Mouse (Mus musculus) testis, adult 2 months (tissue): Measurements from ENCODE around the gene Kif1c. TPM values are rescaled to one million over a fixed set of nuclear protein-coding genes. Genes with fewer than 3 reads are reported as not detected.

Source experiments
- H3K27ac ChIP-seq: fragments of 200-500 bp; 2 replicates; pipeline ENCODE4 v1.5.1; 2012; ENCODE audit warnings: low read depth, low read length; ENCODE audit not compliant: control insufficient read depth, insufficient read depth
- H3K27me3 ChIP-seq: fragments of 200-500 bp; 2 replicates; pipeline ENCODE4 v1.6.1; 2012; ENCODE audit warnings: mild to moderate bottlenecking, low read length, moderate library complexity; ENCODE audit not compliant: control insufficient read depth, insufficient read depth
- H3K36me3 ChIP-seq: fragments of 200-500 bp; 2 replicates; pipeline ENCODE4 v1.6.1; 2012; ENCODE audit warnings: mild to moderate bottlenecking, low read length; ENCODE audit not compliant: control insufficient read depth, insufficient read depth
- H3K4me1 ChIP-seq: fragments of 200-500 bp; 2 replicates; pipeline ENCODE4 v1.6.1; 2012; ENCODE audit warnings: low read length; ENCODE audit not compliant: control insufficient read depth, insufficient read depth
- H3K4me3 ChIP-seq: fragments of 200-500 bp; 2 replicates; pipeline ENCODE4 v1.5.1; 2012; ENCODE audit warnings: low read depth, mild to moderate bottlenecking, low read length, moderate library complexity, mixed read lengths; ENCODE audit not compliant: control insufficient read depth
- CTCF ChIP-seq: fragments of 200-500 bp; IDR thresholded peaks from 2 replicates; pipeline ENCODE4 v1.5.1; 2012; ENCODE audit warnings: low read depth, mild to moderate bottlenecking, inconsistent platforms, low read length, moderate library complexity; ENCODE audit not compliant: control insufficient read depth, insufficient read depth, insufficient replicate concordance
- POLR2A ChIP-seq: fragments of 200-500 bp; IDR thresholded peaks from 2 replicates; pipeline ENCODE4 v1.6.1; 2012; ENCODE audit warnings: low read depth, mild to moderate bottlenecking, inconsistent platforms, low read length, moderate library complexity; ENCODE audit not compliant: control insufficient read depth
- polyA plus RNA-seq: library from polyadenylated mRNA; depleted of rRNA; stranded (reverse); fragments of >200 nt; gene quantifications from 2 replicates; pipeline ENCODE4 v1.2.3, GENCODE M21; 2012

The Kif1c gene
- polyA plus RNA-seq, 1 experiment: 5.7 TPM

GRCm38 (mm10) chr11:70686901-70687566 is 13.3 kb upstream of the Kif1c start:
- H3K27ac ChIP-seq: no peak overlapping the region
- peaks cover 9% of the 10 kb centered on the region for H3K4me1 ChIP-seq
- no peaks in the 10 kb centered on the region; the same call in 1 of the 2 replicates for H3K36me3 ChIP-seq
- TF ChIP-seq POLR2A (no peak), CTCF (no peak)
- H3K4me3 ChIP-seq: peak overlapping the region; percentile 84
- no peaks in the 10 kb centered on the region for H3K27me3 ChIP-seq

GRCm38 (mm10) chr11:70687601-70688199 is 12.6 kb upstream of the Kif1c start, which contains the start of gene Camta2:
Gene Camta2, minus strand, starts transcription at chr11:70688105.
- H3K4me1 ChIP-seq: peaks cover 9% of the 10 kb centered on the region
- no peaks in the 10 kb centered on the region for H3K27me3 ChIP-seq
- no peaks in the 10 kb centered on the region; the same call in 1 of the 2 replicates for H3K36me3 ChIP-seq
- peak within 1 kb of the TSS; percentile 84 for H3K4me3 ChIP-seq
- peak within 1 kb of the TSS; percentile 30 for H3K27ac ChIP-seq
- no peak for TF ChIP-seq CTCF
- peak; percentile 43 for TF ChIP-seq POLR2A

DNA sequence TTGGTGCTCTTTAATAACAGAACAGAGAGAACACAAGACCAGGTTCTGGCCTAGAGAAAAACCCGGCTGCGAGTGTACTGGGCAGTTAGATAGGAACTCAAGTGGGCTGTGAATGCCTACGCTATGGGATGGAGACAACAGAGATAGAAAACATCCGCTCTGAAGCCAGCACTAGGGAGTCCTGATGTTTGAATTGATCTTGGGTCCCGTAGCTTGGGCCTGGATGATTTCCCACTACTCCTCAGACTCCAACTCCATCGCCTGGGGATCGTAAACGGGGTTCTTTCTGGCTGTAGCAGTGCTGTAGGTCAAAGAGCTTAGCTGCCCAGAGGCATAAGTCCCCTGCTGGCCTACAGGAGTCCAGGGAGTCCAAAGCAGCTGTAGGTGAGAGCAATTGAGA is 12.0 kb upstream of the Kif1c start:
- Histone ChIP-seq H3K4me3 (peak overlapping the region; percentile 84), H3K36me3 (no peaks in the 10 kb centered on the region), H3K4me1 (peaks cover 9% of the 10 kb centered on the region), H3K27ac (peak overlapping the region; percentile 3), H3K27me3 (no peaks in the 10 kb centered on the region)
- TF ChIP-seq POLR2A: no peak

GRCm38 (mm10) chr11:70689578-70689977 is 10.8 kb upstream of the Kif1c start:
- Histone ChIP-seq H3K36me3 (no peaks in the 10 kb centered on the region), H3K27ac (no peak overlapping the region), H3K4me3 (no peak overlapping the region), H3K4me1 (peaks cover 9% of the 10 kb centered on the region), H3K27me3 (no peaks in the 10 kb centered on the region)
- TF ChIP-seq CTCF: no peak
- no peak for TF ChIP-seq POLR2A

GRCm38 (mm10) chr11:70693504-70693903 is 6.8 kb upstream of the Kif1c start:
- H3K4me3 ChIP-seq: no peak overlapping the region
- H3K36me3 ChIP-seq: no peaks in the 10 kb centered on the region
- H3K4me1 ChIP-seq: peaks cover under 1% of the 10 kb centered on the region
- no peak overlapping the region for H3K27ac ChIP-seq
- no peaks in the 10 kb centered on the region for H3K27me3 ChIP-seq
- TF ChIP-seq POLR2A: no peak
- TF ChIP-seq CTCF: no peak

DNA sequence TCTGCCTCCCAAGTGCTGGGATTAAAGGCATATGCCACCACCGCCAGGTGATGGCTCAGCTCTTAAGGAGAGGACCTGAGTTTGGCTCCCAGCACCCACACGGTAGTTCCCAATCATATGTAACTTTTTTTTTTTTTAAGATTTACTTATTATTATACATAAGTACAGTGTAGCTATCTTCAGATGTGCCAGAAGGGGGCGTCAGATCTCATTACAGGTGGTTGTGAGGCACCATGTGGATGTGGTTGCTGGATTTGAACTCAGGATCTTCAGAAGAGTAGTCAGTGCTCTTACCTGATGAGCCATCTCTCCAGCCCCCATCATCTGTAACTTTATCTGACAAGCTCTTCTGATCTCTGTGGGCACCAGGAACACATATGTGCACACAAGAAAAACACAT is 3.0 kb upstream of the Kif1c start:
- TF ChIP-seq POLR2A (no peak), CTCF (no peak)
- no peak overlapping the region for H3K27ac ChIP-seq
- peaks cover 11% of the 10 kb centered on the region for H3K4me1 ChIP-seq
- H3K36me3 ChIP-seq: no peaks in the 10 kb centered on the region
- H3K4me3 ChIP-seq: no peak overlapping the region
- no peaks in the 10 kb centered on the region for H3K27me3 ChIP-seq

- peaks cover 11% of the 10 kb centered on the region for H3K4me1 ChIP-seq
- H3K4me3 ChIP-seq: no peak overlapping the region
- H3K27ac ChIP-seq: no peak overlapping the region
- H3K27me3 ChIP-seq: no peaks in the 10 kb centered on the region
- H3K36me3 ChIP-seq: no peaks in the 10 kb centered on the region
- TF ChIP-seq POLR2A (no peak), CTCF (no peak)
Observed at GRCm38 (mm10) chr11:70699051-70699450, 1.3 kb upstream of the Kif1c start.

GRCm38 (mm10) chr11:70700613-70701012 is 265 bp downstream of the Kif1c start:
- H3K27me3 ChIP-seq: no peaks in the 10 kb centered on the region
- TF ChIP-seq POLR2A (no peak), CTCF (no peak)
- H3K27ac ChIP-seq: peak overlapping the region; percentile 81
- no peaks in the 10 kb centered on the region for H3K36me3 ChIP-seq
- H3K4me3 ChIP-seq: peak overlapping the region; percentile 96
- peaks cover 11% of the 10 kb centered on the region for H3K4me1 ChIP-seq
